Mouse (Mus musculus): ENCODE results near the gene Tceal1. TPM values are rescaled to one million over a fixed set of nuclear protein-coding genes. Genes with fewer than 3 reads are reported as not detected.

Tceal1 gene
- polyA plus RNA-seq (2017; shearing (Covaris generic)), result under 1 TPM in 1 of 2 experiments, not detected in 1; 0.09 TPM

DNA sequence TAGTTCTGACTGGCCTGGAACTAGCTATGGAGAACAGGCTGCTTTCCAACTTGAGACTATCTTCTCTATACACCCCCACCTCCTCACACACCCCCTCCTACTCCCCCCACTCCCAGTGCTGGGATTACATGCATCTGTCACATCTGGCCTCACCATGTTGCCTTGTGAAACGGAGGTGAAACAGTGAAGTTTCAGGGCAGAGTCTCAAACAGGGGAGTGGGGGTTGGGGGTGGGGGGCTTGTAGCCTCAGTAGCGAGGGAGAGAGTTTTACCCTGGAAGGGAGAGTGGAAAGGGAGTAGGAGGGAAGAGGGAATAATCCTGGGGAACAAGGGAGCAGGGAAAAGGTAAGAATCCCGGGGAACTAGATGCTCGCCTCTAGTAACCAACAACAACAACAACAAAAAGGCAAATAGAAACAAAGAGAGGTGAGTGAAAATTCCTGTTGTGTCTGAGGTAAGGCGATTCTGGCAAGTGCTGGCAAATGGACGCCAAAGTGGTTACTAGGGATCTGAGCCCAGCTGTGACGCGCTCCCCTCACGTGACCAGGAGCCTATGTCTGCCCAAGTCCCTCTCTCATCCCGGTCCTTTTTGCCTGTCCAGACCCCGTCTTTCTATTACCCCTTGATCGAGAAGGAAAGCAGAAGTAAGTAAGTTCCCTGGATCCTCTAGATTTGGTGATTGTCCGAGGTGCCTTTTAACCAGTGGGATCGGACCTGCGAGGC is at the start of gene Tceal1:
TSS of gene Tceal1 (plus strand) at position 537 of the 722 bp plus-strand sequence.

DNA sequence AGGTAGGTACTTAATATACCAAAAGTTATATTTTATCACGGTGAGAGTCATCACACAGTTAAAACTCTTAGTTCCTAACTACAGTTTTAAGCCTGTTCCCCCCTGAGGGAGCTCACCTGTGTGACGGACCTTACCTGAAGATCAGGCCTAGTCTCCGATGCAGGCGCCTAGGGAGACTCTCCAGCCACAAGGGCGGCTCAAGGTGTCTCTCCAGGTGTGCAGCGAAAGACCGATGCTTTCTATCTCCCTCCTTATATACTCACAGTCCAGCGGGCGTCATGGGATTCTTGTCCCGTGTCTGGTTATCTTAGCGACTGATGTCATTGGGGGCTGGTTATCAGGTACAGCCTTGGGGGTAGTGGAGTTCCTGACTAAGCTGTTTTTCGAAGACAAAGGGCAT is 35.7 kb downstream of the Tceal1 start, which contains the start of gene Morf4l2:
TSS of gene Morf4l2 (minus strand) at position 232 of the 400 bp plus-strand sequence.

Other genes with a start within 250 kb of the Tceal1 start
- gene Kir3dl1, start 190.0 kb upstream of the Tceal1 start, polyA plus RNA-seq (2017; shearing (Covaris generic)), result not detected
- gene Kir3dl2, start 163.9 kb upstream of the Tceal1 start, polyA plus RNA-seq (2017; shearing (Covaris generic)), result not detected
- gene Tceal3, start 117.1 kb upstream of the Tceal1 start, polyA plus RNA-seq (2017; shearing (Covaris generic)), result 1 to 10 TPM in 1 of 2 experiments, under 1 TPM in 1; 0.81 to 1.3 TPM
- gene Morf4l2, start 35.7 kb downstream of the Tceal1 start, polyA plus RNA-seq (2017; shearing (Covaris generic)), result 10 to 100 TPM; 79.5 to 99.9 TPM
- gene Glra4, start 72.2 kb downstream of the Tceal1 start, polyA plus RNA-seq (2017; shearing (Covaris generic)), result not detected
- gene Plp1, start 114.7 kb downstream of the Tceal1 start, polyA plus RNA-seq (2017; shearing (Covaris generic)), result 1 to 10 TPM; 1.1 to 1.2 TPM
- gene Rab9b, start 160.8 kb downstream of the Tceal1 start, polyA plus RNA-seq (2017; shearing (Covaris generic)), result not detected
- gene H2bfm, start 219.3 kb downstream of the Tceal1 start, polyA plus RNA-seq (2017; shearing (Covaris generic)), result not detected